Mouse (Mus musculus) gastrocnemius, adult 2 months (tissue): ENCODE measurements at regions not wholly inside any gene's neighbourhood (a gene's known extent, or its start where the extent isn't known, plus 50 kb on each side); places are given as distances from the start of the nearest gene placed in this dataset.
"Not testable (repeated sequence)": the region's sequence is repeated elsewhere in the genome, so short reads cannot be mapped to it uniquely, and the experiment has no call there.

Source experiments
- DNase-seq: peaks from one replicate; pipeline ENCODE4 v3.0.0; 2022
- H3K27ac ChIP-seq: fragments of 200-600 bp; 2 replicates; pipeline ENCODE4 v1.8.1; 2022; ENCODE audit warnings: mild to moderate bottlenecking
- H3K4me3 ChIP-seq: fragments of 200-600 bp; 2 replicates; pipeline ENCODE4 v1.8.1; 2022; ENCODE audit warnings: mild to moderate bottlenecking, moderate library complexity
- CTCF ChIP-seq: fragments of 200-600 bp; IDR thresholded peaks from 2 replicates; pipeline ENCODE4 v1.8.1; 2022; ENCODE audit warnings: antibody characterized with exemption, mild to moderate bottlenecking, moderate library complexity
- intact Hi-C: fragments of 180-260 bp; cut with DNase I; formaldehyde crosslinking; loops from one replicate; pipeline ENCODE4 v1.15.1; 2025

GRCm38 (mm10) chr15:16909396-16909795 lies 180.8 kb downstream of the Cdh9 start:
- intact Hi-C loops: no loop called here
- Histone ChIP-seq H3K4me3 (no peak overlapping the region), H3K27ac (no peak overlapping the region)
- no peak for DNase-seq
- no peak for TF ChIP-seq CTCF

GRCm38 (mm10) chr15:16909941-16910340 lies 181.4 kb downstream of the Cdh9 start:
- DNase-seq, H3K27ac ChIP-seq, intact Hi-C loops, H3K4me3 ChIP-seq: not testable (repeated sequence)

- intact Hi-C loops: no loop called here
- no peak for DNase-seq
- Histone ChIP-seq H3K4me3 (no peak overlapping the region), H3K27ac (no peak overlapping the region)
- no peak for TF ChIP-seq CTCF
Measured at GRCm38 (mm10) chr15:16914966-16915569, 186.5 kb downstream of the Cdh9 start.

GRCm38 (mm10) chr15:16923246-16923645 lies 194.7 kb downstream of the Cdh9 start:
- no peak for DNase-seq
- no peak overlapping the region for H3K4me3 ChIP-seq
- H3K27ac ChIP-seq: no peak overlapping the region
- TF ChIP-seq CTCF: no peak
- intact Hi-C loops: no loop called here

GRCm38 (mm10) chr15:16933137-16933677 lies 204.7 kb downstream of the Cdh9 start:
- Histone ChIP-seq H3K4me3 (no peak overlapping the region), H3K27ac (no peak overlapping the region)
- TF ChIP-seq CTCF: no peak
- DNase-seq: no peak
- intact Hi-C loops: no loop called here

GRCm38 (mm10) chr15:16934438-16934837 lies 205.9 kb downstream of the Cdh9 start:
- DNase-seq: no peak
- Histone ChIP-seq H3K4me3 (no peak overlapping the region), H3K27ac (no peak overlapping the region)
- TF ChIP-seq CTCF: no peak
- intact Hi-C loops: no loop called here

GRCm38 (mm10) chr15:16975821-16976220 lies 247.3 kb downstream of the Cdh9 start:
- intact Hi-C loops, DNase-seq, H3K4me3 ChIP-seq, H3K27ac ChIP-seq: not testable (repeated sequence)

GRCm38 (mm10) chr15:16990848-16991247 lies 262.3 kb downstream of the Cdh9 start:
- intact Hi-C loops: no loop called here
- no peak for DNase-seq
- Histone ChIP-seq H3K27ac (no peak overlapping the region), H3K4me3 (no peak overlapping the region)
- TF ChIP-seq CTCF: no peak

- intact Hi-C loops: no loop called here
- no peak for TF ChIP-seq CTCF
- no peak for DNase-seq
- Histone ChIP-seq H3K4me3 (no peak overlapping the region), H3K27ac (no peak overlapping the region)
Measured at GRCm38 (mm10) chr15:16995667-16996066, 267.1 kb downstream of the Cdh9 start.

- TF ChIP-seq CTCF: no peak
- Histone ChIP-seq H3K27ac (no peak overlapping the region), H3K4me3 (no peak overlapping the region)
- DNase-seq: no peak
- intact Hi-C loops: no loop called here
Measured at GRCm38 (mm10) chr15:17006139-17006538, 277.6 kb downstream of the Cdh9 start.

- intact Hi-C loops: no loop called here
- no peak for DNase-seq
- H3K4me3 ChIP-seq: no peak overlapping the region
- no peak overlapping the region for H3K27ac ChIP-seq
- no peak for TF ChIP-seq CTCF
Measured at GRCm38 (mm10) chr15:17007811-17008210, 279.3 kb downstream of the Cdh9 start.

GRCm38 (mm10) chr15:17048867-17049628 lies 320.5 kb downstream of the Cdh9 start:
- intact Hi-C loops: no loop called here
- no peak overlapping the region for H3K4me3 ChIP-seq
- TF ChIP-seq CTCF: no peak
- H3K27ac ChIP-seq: no peak overlapping the region
- no peak for DNase-seq

- intact Hi-C loops: no loop called here
- DNase-seq: no peak
- Histone ChIP-seq H3K4me3 (no peak overlapping the region), H3K27ac (no peak overlapping the region)
- TF ChIP-seq CTCF: no peak
Measured at GRCm38 (mm10) chr15:17069772-17070171, 341.2 kb downstream of the Cdh9 start.

GRCm38 (mm10) chr15:17084030-17084429 lies 355.5 kb downstream of the Cdh9 start:
- intact Hi-C loops: no loop called here
- no peak for DNase-seq
- no peak overlapping the region for H3K4me3 ChIP-seq
- TF ChIP-seq CTCF: no peak
- H3K27ac ChIP-seq: no peak overlapping the region
